Mouse (Mus musculus): Measurements from ENCODE around the gene Fgf13.

DNA sequence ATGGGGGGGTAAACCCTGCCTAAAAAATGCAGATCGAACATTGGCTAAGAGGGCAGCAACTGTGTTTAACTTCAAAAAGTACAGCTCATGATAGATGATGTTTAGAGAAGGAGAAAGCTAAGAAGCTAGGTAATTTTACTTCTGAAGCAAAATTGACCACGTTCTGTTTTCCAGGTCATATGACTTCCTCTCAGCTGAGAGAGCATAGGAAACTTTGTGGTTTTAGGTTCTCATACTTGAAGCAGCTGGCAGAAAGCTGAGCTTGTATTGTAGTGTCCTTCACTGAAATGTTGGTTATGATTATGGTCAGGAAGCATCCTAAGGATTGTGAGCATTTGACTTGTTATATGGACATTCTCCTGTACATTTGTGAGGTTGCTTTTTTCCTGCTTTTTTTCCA, 425.9 kb downstream of the Fgf13 start:
- TF ChIP-seq CTCF (IDR thresholded peaks at IDR 0.05; ENCODE audit: low read depth, low read length): no peak
- no peak for TF ChIP-seq GATA1 (IDR thresholded peaks at IDR 0.05; ENCODE audit: borderline replicate concordance, low read length)

All from G1E (cell line).